Mouse (Mus musculus) monocyte, adult 5-6 weeks (primary cell): Measurements from ENCODE around the gene Dlst. TPM values are rescaled to one million over a fixed set of nuclear protein-coding genes. Genes with fewer than 3 reads are reported as not detected.

Experiments
- ATAC-seq: fragments of 153-309, 156-312 bp; replicated peaks from 2 replicates; pipeline ENCODE4 v1.8.0; 2017; ENCODE audit warnings: mild to moderate bottlenecking; ENCODE audit not compliant: low TSS enrichment, insufficient number of reproducible peaks, severe bottlenecking, poor library complexity, low FRiP score
- total RNA-seq: library from RNA; stranded (forward); fragments of 200-1000, 200-491, 200-594 nt; gene quantifications from 3 replicates; pipeline ENCODE4 v1.2.3, GENCODE M21; 2017

Gene Dlst
- total RNA-seq, 1 experiment from 2014 or later, result 346 TPM

- no peak for ATAC-seq
These were observed 2.1 kb downstream of the Dlst start for GRCm38 (mm10) chr12:85112550-85113251.

- ATAC-seq, result no peak
These were observed 2.7 kb downstream of the Dlst start for GRCm38 (mm10) chr12:85113337-85113736.

DNA sequence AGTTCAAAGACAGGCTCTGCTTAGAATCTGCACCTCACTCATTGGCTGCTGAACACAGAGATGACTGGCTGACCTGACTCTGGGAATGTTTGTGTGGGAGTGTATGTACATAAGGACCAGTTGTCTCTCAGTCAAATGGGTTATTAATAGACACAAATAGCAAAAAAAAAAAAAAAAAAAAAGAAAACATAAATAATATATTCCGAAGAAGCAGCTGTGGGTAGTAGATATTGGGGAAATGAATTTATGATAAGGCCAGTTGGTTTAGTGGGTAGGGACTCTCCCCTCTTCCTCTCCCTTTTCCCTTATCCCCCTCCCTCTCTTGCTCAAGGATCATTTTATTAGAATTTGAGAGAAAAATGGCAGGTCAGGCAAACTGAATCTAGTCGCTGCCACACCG, 3.3 kb downstream of the Dlst start:
- ATAC-seq, result no peak

DNA sequence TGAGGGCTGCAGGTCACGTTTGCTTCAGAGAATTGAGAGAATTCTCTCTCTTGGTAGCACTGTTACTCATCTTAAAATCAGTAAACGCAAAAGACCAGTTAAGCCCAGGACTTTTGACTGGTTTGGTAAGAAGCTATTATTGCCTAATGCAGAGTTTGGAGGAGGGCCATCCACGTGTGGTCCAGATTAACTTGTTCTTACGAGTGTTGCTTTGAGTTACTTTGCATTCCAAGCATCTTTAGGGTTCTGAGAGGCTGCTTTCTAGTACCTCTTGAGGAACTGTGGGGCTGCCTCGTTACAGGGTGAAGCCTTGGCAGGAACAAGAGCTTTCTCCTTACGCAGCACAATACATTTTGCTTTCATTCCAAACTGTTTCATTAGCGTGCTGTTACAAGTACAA, 5.0 kb downstream of the Dlst start:
- no peak for ATAC-seq

GRCm38 (mm10) chr12:85121806-85122459, 11.3 kb downstream of the Dlst start:
- no peak for ATAC-seq

DNA sequence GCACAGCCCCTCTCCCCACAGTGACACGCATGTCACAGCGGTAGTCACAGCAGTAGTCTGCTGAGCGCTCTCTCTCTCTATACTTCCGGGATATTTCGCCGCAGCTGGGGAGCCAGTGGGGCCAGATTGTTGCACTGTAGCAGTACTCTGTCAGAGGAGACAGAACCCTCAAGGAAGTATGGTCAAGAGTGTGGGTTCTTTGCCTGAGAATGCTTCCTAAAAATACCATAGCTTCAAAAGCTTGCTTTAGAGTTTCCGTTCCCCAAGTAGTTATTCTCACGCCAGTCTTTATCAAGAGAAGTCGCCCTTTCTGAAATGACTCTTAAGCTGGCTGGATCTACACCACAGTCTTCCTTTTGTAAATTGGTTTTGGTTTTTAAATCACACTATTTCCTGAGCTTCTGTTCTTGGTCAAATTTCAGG, 12.5 kb downstream of the Dlst start:
- peak; percentile 70 for ATAC-seq

DNA sequence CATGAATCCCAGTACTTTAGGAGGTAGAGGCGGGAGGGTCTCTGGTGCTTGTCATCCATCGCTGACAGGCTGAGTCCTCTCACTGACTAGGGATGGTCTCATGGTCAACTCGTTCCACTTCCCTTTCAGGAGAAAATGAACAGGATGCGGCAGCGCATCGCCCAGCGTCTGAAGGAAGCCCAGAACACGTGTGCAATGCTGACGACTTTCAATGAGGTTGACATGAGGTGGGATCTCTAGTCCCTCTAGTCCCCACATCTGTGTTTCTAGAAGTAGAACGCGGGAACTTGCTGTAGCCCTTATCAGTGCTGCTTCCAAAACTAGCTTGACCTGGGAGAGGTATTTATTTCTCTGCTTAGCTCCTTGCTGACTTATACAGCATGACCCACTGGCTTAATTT, 13.0 kb downstream of the Dlst start:
- peak; percentile 62 for ATAC-seq

DNA sequence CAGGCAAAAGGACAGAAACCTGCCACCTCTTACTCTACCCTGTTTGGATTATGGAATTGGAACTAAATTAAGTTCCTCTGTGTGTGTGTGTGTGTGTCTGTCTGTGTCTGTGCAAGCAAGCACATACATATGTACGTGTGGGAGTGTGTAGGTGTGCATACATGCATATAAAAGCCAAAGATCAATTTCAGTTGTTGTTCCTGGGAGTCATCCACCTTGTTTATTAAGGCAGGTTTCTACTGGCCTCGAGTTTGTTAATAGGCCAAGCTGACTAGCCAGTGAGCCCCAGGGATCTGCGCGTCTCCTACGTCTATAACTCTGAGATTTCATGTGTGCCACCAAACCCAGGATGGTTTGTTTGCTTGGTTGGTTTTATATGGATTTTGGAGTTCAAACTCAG, 14.1 kb downstream of the Dlst start:
- ATAC-seq, result no peak

DNA sequence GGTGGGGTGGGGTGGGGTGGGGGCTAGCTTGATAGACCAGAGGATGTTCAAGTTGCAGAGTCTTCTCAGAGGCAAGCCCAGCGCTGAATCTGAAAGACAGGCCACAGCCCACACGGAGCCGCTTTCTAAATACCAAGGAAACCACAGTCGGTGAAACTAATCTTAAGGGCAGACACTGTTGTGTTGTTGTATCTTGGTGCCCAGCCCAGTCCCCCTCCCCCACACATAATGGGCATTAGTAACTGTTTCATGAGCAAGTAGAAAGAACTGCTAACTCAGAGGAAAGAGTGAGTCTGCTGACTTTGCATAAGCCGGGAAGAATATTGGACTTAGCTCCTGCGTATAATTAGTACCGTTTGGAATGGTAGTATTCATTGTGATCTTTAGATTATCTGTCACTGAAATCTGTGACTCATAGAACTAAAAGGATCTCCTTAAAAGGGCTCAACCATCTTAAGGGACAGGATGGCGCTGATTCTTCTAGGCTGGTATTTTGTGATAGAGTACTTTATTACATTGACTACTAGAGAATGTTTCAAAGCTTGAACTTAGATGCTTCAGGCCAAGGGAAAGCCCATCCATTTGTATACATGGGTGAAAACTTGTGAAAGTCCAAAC, 16.5 kb downstream of the Dlst start:
- no peak for ATAC-seq

GRCm38 (mm10) chr12:85129426-85129978, 18.9 kb downstream of the Dlst start:
- ATAC-seq, result peak; percentile 78

GRCm38 (mm10) chr12:85131361-85131760, 20.7 kb downstream of the Dlst start:
- no peak for ATAC-seq

- ATAC-seq, result no peak
These were observed 23.6 kb downstream of the Dlst start for GRCm38 (mm10) chr12:85134043-85134794.

- 0 out of 2 replicates have a peak, but pooled peaks have one; percentile 10 for ATAC-seq
These were observed 25.2 kb downstream of the Dlst start for GRCm38 (mm10) chr12:85135513-85136470.

GRCm38 (mm10) chr12:85136627-85137026, 26.0 kb downstream of the Dlst start:
- ATAC-seq, result no peak

- no peak for ATAC-seq
These were observed 29.5 kb downstream of the Dlst start for GRCm38 (mm10) chr12:85140036-85140701.

GRCm38 (mm10) chr12:85141096-85141495, 30.5 kb downstream of the Dlst start:
- ATAC-seq, result no peak

GRCm38 (mm10) chr12:85142803-85143202, 32.2 kb downstream of the Dlst start:
- peak; percentile 74; the same call in 1 of the 2 replicates for ATAC-seq
